Mouse (Mus musculus) left cerebral cortex, postnatal 4 days (tissue): ENCODE results near the gene Rybp. TPM values are rescaled to one million over a fixed set of nuclear protein-coding genes. Genes with fewer than 3 reads are reported as not detected.

Experiments
- DNase-seq: peaks from one replicate; pipeline ENCODE4 v3.0.0-alpha.2; 2022
- intact Hi-C: fragments of 180-260 bp; cut with DNase I; formaldehyde crosslinking; loops from one replicate; pipeline ENCODE4 v1.15.1; 2025
- total RNA-seq, 2 experiments: library from RNA; stranded (reverse); gene quantifications; 2 replicates each; pipeline ENCODE4 v1.2.3; 2021

Rybp gene
- total RNA-seq, 2 experiments from 2014 or later: 67.6 to 70.6 TPM

- intact Hi-C loops: no loop called here
- DNase-seq: no peak
Observed at GRCm38 (mm10) chr6:100221803-100222202, 65.5 kb downstream of the Rybp start.

GRCm38 (mm10) chr6:100220917-100221560, 66.2 kb downstream of the Rybp start:
- intact Hi-C loops: no loop called here

GRCm38 (mm10) chr6:100219971-100220370, 67.3 kb downstream of the Rybp start:
- intact Hi-C loops: no loop called here
- DNase-seq: no peak

More at GRCm38 (mm10) chr6:100220917-100221560, 66.2 kb downstream of the Rybp start:
- no peak for DNase-seq

GRCm38 (mm10) chr6:100218541-100219341, 68.5 kb downstream of the Rybp start:
- DNase-seq: peak; percentile 98
- intact Hi-C loops: no loop called here

DNA sequence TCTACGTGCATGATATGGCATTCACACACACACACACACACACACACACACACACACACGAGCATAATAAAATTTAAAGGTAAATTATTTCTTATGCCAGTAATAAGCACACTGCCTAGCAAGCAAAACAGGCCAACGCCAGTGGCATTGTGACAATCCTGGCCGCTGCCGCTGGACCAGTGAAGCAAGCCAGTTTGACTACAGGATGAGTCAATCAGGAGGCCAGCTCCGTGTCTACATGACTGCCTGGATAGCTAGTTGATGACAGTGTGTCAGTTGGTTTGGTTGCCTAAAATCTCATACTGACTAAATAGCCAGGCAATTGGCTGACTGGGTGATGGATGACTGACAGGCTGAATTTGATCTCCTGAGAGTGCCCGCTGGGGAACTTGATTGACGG, 69.8 kb downstream of the Rybp start:
- intact Hi-C loops: no loop called here
- no peak for DNase-seq

- no peak for DNase-seq
- intact Hi-C loops: no loop called here
Observed at GRCm38 (mm10) chr6:100216945-100217344, 70.3 kb downstream of the Rybp start.

GRCm38 (mm10) chr6:100215809-100216208, 71.5 kb downstream of the Rybp start:
- no peak for DNase-seq
- intact Hi-C loops: no loop called here

- intact Hi-C loops: no loop called here
- no peak for DNase-seq
Observed at GRCm38 (mm10) chr6:100214132-100214913, 73.0 kb downstream of the Rybp start.

DNA sequence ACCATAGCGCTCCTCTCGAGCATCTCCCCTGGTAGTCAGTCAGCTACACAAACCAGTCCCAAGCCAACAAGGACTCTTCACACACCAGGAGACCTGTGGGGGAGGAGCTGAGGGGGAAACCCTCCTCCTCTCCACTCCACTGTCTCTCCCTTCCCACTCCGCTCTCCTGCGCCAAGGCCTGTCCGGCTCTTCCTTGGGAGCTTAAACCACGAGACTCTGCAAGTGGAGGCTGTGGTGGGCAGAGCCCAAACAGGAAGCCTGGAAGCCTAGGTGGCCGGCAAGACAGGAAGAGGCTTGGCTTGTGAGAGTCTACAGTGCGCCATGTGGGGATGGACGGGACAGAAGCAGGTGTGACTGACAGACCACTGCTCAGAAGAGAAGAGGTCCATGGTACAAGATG, 73.7 kb downstream of the Rybp start:
- intact Hi-C loops: no loop called here
- DNase-seq: no peak

- intact Hi-C loops: no loop called here
- DNase-seq: no peak
Observed at GRCm38 (mm10) chr6:100212820-100213219, 74.5 kb downstream of the Rybp start.

DNA sequence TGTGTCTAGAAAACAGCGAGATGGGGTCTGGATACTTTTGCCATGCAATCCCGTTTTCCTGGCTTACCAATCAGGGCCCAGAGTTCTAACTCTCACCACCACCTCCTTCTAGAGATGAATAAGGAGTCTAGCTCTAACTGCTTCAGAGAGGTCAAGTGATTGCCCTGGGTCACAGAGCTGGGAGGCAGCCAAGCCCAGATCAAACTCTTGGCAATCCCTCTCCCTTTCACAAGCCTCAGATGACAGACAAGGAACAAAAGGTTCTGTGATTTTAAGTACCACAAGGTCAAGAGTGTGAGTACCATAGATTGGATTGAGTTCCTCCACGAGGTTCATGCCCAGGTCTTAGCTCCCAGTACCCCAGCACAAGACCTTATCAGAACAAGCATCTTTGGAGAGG, 75.6 kb downstream of the Rybp start:
- intact Hi-C loops: no loop called here
- DNase-seq: no peak

- DNase-seq: no peak
- intact Hi-C loops: no loop called here
Observed at GRCm38 (mm10) chr6:100210517-100210916, 76.8 kb downstream of the Rybp start.

DNA sequence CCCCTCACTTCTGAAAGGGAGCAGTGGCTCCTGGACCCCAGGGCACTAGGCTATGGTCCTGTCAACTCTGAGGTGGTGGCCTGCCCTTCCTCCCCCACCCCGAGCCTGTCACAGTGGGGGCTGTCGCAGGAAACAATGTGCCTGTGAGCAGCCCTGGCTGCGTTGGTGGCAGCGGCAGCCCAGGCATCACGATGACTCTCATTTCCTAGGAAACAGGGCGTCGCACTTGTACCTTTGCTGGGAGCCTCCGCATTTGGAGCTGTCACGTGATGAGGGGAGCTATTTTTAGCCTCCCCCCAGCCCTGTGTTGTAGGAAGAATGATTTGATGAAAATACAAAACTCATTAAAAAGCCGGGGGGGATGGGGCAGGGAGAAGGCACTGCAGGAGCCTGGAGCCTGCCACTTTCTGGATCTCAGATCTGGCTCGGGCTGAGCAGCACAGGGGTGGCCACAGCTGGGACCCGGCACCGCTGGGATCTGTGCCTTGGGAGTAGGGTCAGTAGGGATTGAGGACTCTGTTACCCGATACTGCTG, 80.5 kb downstream of the Rybp start:
- DNase-seq: no peak
- intact Hi-C loops: no loop called here

DNA sequence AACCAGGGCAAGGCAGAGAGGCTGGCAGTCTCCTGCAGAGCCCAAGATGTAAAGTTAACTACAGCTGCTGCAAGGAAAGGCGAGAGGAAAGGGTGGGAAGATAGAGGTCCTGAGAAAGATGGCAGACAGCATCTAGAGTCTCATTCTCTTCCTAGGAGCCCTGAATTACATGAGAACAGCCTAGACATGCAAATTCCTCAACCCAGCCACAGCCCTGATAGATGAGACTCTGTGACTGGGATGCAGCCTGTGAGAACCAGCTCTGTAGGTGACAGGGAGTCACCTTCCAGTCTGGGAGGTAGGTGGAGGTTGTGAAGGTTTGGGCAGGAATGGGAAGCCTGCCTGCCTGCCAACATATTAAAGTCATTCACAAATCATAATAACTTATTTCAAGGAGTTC, 81.0 kb downstream of the Rybp start:
- DNase-seq: no peak
- intact Hi-C loops: no loop called here

GRCm38 (mm10) chr6:100204436-100204835, 82.8 kb downstream of the Rybp start:
- intact Hi-C loops: no loop called here

DNA sequence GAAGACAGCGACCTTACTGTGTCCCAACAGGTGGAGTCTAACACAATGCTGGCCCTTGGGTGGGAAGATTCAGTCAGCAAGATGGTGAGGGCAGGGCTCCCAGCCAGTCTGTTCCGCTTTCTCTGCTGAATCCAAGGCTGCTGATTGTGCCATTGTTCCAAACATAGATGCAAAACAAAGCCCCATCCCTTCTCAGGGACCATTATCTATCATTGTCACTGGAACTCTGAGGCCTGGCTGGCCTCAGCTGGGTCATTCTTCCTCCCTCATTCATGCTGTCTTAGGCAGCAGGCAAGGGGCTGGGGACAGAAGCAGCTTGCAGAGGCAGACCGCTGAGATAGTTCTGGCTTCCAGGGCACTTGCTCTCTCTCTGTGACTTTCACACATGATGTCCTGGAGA, 83.8 kb downstream of the Rybp start:
- DNase-seq: no peak
- intact Hi-C loops: no loop called here

More at GRCm38 (mm10) chr6:100204436-100204835, 82.8 kb downstream of the Rybp start:
- DNase-seq: peak; percentile 41

DNA sequence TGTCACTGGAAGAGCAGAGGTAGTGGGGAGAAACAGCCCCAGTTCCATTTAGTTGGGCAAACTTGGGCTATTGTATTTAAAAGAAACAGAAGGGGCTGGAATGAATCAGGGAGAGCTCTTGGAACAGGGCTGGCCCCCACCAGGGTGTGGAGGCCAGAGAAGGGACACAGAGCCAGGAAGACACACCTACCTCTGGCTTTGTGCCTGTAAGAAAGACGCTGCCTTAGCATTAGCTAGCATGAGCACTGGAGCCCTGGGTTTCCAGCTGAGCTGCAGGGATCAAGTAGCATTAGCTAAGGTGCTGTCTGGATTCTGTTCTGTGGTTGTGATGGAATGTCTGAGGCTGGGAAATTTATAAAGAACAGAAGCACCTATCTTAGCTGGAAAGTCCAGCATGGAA, 85.2 kb downstream of the Rybp start:
- DNase-seq: no peak
- intact Hi-C loops: no loop called here

- peak; percentile 92 for DNase-seq
Observed at GRCm38 (mm10) chr6:100197102-100197501, 90.2 kb downstream of the Rybp start.

DNA sequence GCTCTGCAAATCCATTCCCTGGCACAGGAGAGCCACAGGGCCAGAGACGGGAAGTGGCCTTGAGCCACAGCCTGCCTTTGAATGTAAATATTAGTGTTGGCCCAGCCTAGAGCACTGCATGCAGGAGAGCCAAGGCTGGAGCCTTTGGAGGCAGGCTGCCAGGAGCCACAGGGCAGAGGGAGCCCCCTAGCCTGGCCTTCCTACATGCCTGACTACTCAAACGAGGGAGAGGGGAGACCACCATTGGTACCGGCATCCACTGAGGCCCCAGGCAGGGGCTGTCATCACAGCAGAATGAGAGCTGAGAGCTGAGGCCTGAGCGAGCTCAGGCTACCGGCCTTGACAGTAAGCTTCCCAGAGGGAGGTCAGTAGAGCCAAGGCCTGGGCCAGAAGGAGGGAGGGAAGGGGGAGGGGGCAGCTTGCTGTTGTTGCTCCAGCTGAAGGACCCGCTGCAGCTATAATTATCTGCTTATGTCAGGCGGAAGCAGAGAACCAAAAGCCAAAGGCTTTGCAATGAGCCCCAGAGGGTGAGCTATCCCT, 91.3 kb downstream of the Rybp start:
- peak; percentile 70 for DNase-seq
- intact Hi-C loops: no loop called here

More at GRCm38 (mm10) chr6:100197102-100197501, 90.2 kb downstream of the Rybp start:
- intact Hi-C loops: no loop called here

DNA sequence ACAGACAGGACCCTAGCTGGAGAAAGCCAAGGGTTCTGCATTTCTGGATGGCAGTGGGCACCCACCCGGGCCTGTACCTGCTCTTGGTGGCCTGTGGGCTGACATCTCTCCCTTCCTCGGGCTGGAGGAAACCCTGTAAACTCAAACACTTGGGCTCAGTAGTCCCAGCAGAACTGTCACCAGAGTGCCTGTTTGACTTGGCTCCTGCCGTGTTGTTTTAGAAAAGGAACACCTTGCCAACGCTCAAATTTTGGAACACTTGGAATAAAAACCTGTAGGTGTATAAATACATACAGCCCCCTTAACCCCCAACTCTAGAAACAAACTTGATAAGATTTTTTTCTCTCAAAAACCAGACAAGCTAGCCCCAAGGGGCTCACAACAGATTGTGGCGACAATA, 92.2 kb downstream of the Rybp start:
- intact Hi-C loops: no loop called here
- no peak for DNase-seq

GRCm38 (mm10) chr6:100193760-100194159, 93.5 kb downstream of the Rybp start:
- intact Hi-C loops: no loop called here
- DNase-seq: no peak
